Mouse (Mus musculus) lung, adult 2 months (tissue): ENCODE measurements at regions not wholly inside any gene's neighbourhood (a gene's known extent, or its start where the extent isn't known, plus 50 kb on each side); places are given as distances from the start of the nearest gene placed in this dataset.

ENCODE experiments used
- DNase-seq: peaks from one replicate; pipeline ENCODE4 v3.0.0; 2022
- H3K4me1 ChIP-seq: fragments of 200-500 bp; 2 replicates; pipeline ENCODE4 v1.6.1; 2011; ENCODE audit warnings: low read length; ENCODE audit not compliant: control insufficient read depth, insufficient read depth
- H3K4me3 ChIP-seq: fragments of 200-500 bp; replicated peaks from 2 replicates; pipeline ENCODE3; 2011; ENCODE audit warnings: low read depth, mild to moderate bottlenecking, control low read depth, low read length; ENCODE audit errors: extremely low read depth
- CTCF ChIP-seq: fragments of 200-500 bp; IDR thresholded peaks from 2 replicates; pipeline ENCODE4 v1.5.1; 2011; ENCODE audit warnings: mild to moderate bottlenecking, low read length, control low read depth; ENCODE audit not compliant: insufficient read depth
- POLR2A ChIP-seq: fragments of 200-500 bp; IDR thresholded peaks from 2 replicates; pipeline ENCODE4 v1.6.1; 2011; ENCODE audit warnings: low read depth, mild to moderate bottlenecking, control low read depth, low read length, borderline replicate concordance; ENCODE audit errors: extremely low read depth
- WGBS: fragments of 180-500 bp; shearing (Covaris S2); methylation state at CpG from one replicate; pipeline ENCODE4 v1.1.7; 2018; 5-methylcytosine and 5-hydroxymethylcytosine counted together

DNA sequence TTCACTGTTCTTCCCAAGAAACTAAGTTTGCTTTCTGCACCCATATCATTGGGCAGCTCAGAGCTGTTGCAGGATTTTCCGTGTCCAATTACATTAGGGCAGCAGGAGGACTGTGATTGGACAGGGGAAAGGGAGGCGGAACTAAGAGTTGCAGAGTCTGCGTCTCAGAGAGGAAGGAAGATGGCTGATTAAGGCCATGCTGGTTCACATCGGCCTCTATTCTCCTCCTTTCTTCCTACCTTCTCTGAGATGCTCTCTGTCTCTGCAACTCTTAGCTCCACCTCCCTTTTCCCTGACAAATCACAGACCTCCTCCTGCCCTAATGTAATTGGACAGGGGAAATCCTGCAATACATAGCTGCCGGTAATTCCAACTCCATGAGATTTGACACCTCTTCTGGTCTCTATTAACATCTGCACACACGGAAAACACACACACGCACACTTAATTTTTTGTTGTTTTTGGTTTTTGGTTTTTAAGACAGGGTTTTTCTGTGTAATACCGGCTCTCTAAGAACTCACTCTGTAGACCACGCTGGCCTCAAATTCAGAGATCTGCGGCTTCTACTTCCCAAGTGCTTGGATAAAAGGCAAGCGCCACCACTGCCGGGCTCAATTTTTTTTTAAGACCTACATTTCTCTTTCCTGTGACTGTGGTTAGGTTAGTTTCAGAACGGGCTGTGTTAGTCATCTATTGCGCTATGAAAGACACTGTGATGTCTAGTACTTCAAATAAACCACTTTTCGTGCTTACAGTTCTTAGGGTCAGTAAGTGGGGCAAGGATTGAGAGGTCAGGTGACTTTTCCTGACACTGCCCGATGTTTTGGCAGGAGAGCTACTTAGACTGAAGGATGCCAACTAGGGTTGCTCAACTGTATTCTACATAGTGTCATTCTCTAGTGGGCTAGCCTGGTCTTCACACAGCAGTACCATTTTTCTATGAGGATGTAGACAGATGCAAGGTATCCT, 628.6 kb upstream of the Gm10131 start:
- Histone ChIP-seq H3K4me1 (no peaks in the 10 kb centered on the region), H3K4me3 (no peak overlapping the region)
- no peak for TF ChIP-seq POLR2A
- TF ChIP-seq CTCF: no peak
- WGBS: 73% methylated on average over 16 of the region's 16 CpGs
- no peak for DNase-seq

DNA sequence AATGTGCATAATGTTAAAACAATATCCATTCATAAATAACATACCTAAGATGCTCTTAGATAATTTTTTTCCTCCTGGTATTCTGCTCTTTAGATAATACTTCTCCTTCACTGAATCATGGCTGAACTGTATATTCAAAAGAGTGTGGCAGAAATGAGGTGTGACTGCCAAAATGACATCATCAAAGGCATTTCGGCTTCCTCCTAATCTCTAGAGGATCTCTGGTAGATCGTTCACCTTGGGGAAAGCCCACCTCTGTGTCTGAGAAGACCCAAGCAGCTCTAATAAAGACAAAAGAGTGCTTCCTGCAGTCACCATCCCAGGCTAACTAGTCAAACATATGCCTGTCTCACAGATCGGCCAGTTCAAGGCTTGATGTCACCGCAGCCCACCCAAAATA, 624.7 kb upstream of the Gm10131 start:
- 68% methylated on average over 4 of the region's 4 CpGs for WGBS
- no peaks in the 10 kb centered on the region for H3K4me1 ChIP-seq
- no peak for DNase-seq
- H3K4me3 ChIP-seq: no peak overlapping the region
- TF ChIP-seq CTCF: no peak
- no peak for TF ChIP-seq POLR2A

DNA sequence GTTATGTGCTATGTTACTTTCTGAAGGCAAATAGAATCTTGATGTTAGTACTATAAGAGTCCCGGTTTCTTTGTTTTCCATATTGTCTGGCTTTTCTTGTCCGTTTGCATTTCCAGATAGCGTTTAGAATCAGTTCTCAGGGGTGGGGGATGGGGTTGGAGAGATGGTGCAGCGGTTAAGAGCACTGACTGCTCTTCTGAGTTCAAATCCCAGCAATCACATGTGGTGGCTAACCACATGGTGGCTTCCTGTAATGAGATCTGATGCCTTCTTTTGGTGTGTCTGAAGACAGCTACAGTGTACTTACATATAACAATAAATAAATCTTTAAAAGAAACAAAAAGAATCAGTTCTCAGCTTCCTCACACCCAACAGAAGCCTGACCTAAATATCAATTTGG, 623.5 kb upstream of the Gm10131 start:
- Histone ChIP-seq H3K4me1 (no peaks in the 10 kb centered on the region), H3K4me3 (no peak overlapping the region)
- no peak for DNase-seq
- WGBS: 79% methylated on average over 4 of the region's 4 CpGs
- TF ChIP-seq CTCF (no peak), POLR2A (no peak)

DNA sequence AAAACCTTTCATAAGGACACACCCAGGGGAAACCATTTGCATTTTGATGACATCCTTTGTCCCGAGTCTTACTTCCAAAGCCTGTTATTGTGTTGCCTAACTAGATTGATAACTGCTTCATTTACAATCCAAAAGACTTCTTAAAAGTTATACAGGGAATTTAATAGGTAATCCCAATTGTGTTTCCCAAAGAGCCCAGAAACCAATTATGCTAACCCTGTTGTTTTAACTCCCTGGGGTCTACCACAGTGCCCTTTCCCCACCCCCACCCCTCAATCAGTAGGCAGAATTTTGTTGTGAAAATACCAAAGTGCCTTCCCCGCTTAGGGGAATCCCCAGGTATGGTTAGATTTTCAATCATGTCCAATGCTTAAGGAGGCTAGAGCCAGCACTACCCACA, 621.3 kb upstream of the Gm10131 start:
- no peak overlapping the region for H3K4me3 ChIP-seq
- H3K4me1 ChIP-seq: no peaks in the 10 kb centered on the region
- 45% methylated on average over 2 of the region's 2 CpGs for WGBS
- no peak for DNase-seq
- no peak for TF ChIP-seq POLR2A
- TF ChIP-seq CTCF: no peak

DNA sequence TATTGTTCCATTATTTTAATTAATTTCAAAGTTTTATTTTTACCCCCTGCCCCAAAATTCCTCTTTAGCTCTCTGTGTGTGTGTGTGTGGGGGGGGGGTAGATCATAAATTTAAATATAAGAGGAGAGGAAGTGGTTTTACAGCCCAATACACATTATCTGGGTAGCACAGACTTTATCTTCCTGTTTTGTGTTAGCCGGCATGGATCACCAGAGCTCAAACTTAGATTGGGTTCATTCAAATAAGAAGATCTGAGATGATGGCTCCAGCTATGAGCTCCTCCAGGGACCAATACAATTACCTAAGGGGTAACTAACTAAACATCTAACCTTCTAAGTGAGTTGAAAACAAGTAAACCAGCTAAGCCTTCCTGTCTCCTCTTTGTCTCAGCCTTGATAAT, 620.8 kb upstream of the Gm10131 start:
- 55% methylated on average over 1 of the region's 1 CpGs for WGBS

DNA sequence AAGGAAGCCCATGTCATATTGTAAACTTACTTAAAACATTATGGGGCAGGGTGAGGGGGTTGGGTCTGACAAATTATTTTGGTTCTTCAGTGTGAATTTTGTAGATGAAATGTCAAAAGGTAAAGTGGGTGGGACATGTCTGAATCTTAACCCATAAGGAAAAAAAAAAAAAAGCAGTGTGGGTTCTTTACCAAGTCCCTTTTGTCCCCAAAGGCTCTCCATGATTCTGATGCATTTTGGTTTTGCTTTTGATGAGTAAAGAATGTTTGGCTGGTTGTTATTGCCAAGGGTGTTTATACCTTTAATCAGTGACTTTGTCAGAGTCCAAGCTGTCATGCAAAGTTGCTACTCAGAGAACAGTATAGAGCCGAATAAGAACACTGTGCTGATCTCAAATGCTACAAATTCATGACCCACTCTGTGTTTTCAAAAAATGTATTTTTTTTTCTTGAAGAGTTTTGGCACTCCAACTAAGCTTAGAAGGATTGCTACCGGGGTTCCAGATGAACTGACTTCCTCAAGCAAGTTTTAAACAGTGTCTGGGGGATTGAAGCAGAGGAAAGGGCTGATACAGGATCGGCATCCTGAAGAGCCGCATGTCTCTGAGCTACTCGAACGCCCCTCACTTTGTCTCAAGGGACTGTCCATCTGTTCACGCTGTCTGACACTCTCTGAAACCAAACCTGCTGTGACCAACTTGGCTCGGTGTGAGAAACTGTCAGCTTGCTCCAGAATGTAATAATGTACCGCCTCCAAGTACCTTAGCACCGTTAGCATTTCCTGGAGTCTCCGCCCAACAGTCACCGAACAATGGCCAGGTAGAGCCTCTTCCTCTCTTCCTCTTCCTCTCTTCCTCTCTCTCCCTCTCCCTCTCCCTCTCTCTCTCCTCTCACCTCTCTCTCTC, 619.8 kb upstream of the Gm10131 start:
- no peak overlapping the region for H3K4me3 ChIP-seq
- TF ChIP-seq CTCF (no peak), POLR2A (no peak)
- DNase-seq: no peak
- 25% methylated on average over 12 of the region's 12 CpGs for WGBS
- H3K4me1 ChIP-seq: no peaks in the 10 kb centered on the region

More for the DNA sequence above, 620.8 kb upstream of the Gm10131 start:
- no peak for TF ChIP-seq CTCF
- no peak for TF ChIP-seq POLR2A
- Histone ChIP-seq H3K4me1 (no peaks in the 10 kb centered on the region), H3K4me3 (no peak overlapping the region)
- DNase-seq: no peak

DNA sequence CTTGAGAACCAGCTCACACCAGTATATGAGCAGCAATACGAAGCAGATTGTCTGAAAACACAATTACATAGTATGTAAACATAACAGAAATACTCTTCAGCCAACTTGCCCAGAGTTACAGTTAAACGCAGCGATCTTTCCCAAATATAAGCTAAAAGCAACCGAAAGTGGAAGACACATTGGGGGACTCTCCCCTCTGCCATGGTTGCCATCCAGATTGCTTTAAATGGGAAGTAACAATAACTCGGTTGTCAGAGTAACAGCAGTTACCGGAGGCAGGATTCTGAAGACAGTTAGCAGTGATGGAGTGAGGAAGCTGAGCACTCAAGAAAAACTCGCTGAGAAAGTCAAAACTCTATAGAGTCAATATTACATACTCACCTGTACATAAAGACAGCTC, 618.0 kb upstream of the Gm10131 start:
- TF ChIP-seq POLR2A (no peak), CTCF (no peak)
- no peak overlapping the region for H3K4me3 ChIP-seq

DNA sequence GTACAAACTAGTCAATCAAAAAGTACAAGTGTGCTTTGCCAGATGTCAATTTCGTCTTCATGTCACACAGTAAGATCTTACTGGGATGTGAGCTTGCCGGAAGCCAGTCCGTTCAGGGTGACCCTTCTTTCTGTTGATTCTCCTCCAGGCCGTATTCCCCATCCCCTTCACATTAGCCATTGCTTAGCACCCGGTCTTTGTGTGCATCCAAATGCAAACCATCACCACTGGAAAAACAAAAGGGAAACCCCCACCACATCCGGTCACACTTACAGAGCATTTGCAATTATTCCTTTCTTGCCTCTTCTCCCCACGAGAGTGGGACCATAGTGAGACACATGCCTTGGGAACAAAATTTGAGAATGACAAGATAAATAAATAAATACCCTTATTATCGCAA, 616.2 kb upstream of the Gm10131 start:
- no peak for TF ChIP-seq CTCF
- TF ChIP-seq POLR2A: no peak
- 80% methylated on average over 8 of the region's 8 CpGs for WGBS
- DNase-seq: no peak
- H3K4me1 ChIP-seq: no peaks in the 10 kb centered on the region; the same call in 1 of the 2 replicates
- no peak overlapping the region for H3K4me3 ChIP-seq

More for the DNA sequence above, 618.0 kb upstream of the Gm10131 start:
- H3K4me1 ChIP-seq: no peaks in the 10 kb centered on the region; the same call in 1 of the 2 replicates
- no peak for DNase-seq
- 86% methylated on average over 7 of the region's 7 CpGs for WGBS

DNA sequence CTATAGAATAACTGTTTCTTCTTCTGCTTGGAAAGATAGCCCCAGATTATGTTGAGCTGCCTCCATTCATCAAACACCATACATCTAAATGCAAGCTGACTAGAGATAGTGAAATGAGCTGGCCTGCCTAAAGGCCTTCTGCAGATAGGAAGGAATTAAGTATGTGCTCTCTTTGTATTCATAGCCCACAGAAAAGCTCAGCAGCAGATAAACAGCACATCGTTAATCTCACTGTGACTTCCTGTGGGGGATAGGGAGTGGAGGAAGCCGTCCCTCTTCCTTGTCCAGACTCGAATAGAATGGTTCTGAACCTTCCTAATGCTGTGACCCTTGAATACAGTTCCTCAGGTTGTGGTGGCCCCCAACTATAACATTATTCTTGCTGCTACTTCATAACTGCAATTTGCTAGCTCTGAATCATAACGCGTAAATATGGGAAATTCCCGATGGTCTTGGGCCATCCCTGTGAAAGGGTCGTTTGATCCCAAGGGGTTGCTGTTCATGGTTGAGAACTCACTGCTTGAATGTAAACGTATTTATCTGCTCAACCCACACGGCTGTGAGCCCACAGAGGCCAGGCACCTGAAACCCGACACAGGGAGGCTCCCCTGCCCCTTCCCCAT, 614.7 kb upstream of the Gm10131 start:
- Histone ChIP-seq H3K4me3 (no peak overlapping the region), H3K4me1 (no peaks in the 10 kb centered on the region; the same call in 1 of the 2 replicates)
- 53% methylated on average over 10 of the region's 10 CpGs for WGBS
- TF ChIP-seq CTCF (no peak), POLR2A (no peak)
- DNase-seq: no peak

DNA sequence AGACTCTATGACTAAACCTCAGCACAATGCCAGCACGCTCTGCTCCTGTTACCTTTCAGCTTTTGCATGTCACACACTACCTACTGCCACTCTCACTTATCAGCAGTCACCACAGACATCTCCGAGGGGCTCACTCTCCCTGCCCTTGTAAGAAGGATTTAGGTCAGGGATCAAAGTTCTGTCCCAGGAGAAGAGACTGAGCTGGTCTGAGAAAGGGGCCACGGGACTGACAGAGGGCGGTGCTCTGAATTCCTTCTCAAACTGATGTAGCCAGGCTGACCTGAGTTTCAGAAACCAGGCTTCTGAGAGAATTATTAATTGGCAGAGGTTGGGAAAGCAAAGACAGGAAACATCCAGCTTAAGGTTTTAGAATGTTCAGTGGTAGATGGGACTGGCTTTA, 614.0 kb upstream of the Gm10131 start:
- DNase-seq: no peak
- Histone ChIP-seq H3K4me3 (no peak overlapping the region), H3K4me1 (no peaks in the 10 kb centered on the region; the same call in 1 of the 2 replicates)
- 67% methylated on average over 4 of the region's 4 CpGs for WGBS
- TF ChIP-seq POLR2A: no peak
- TF ChIP-seq CTCF: no peak
